12 mouse cellular contexts compared by ENCODE assay signal in genomic region chr9:53292833-53293232, GRCm38 (mm10).
"Had no signal": no experiment of that assay in that cellular context is flagged by ENCODE, and none has a peak within 500 bp of the region (broad histone marks: within the 10 kb centered on the region; RNA-seq: fewer than 3 reads in every experiment).

No protein-coding gene starts in this region.

- DNase-seq: retina, postnatal 1 day; right cerebral cortex, adult 18-20 months; right cerebral cortex, postnatal 14 days; right cerebral cortex, postnatal 25 days; right cerebral cortex, postnatal 4 days; spleen, adult 18-20 months; thymus, adult 18-20 months; thymus, adult 2 months; thymus, postnatal 14 days; thymus, postnatal 25 days; thymus, postnatal 36 days; thymus, postnatal 4 days had no signal
